Mouse (Mus musculus) embryonic stem cell, embryonic (primary cell): ENCODE measurements at regions not wholly inside any gene's neighbourhood (a gene's known extent, or its start where the extent isn't known, plus 50 kb on each side); places are given as distances from the start of the nearest gene placed in this dataset.

ENCODE experiments used
- CTCF ChIA-PET, 4 experiments: fragments of 300-600 bp in 2 of 4; fragments of 350-600 bp in 2 of 4; sonication (Branson Sonifier 250); formaldehyde crosslinking; loops; one replicate each; lab custom pipeline; 2022; ENCODE audit warnings: inconsistent platforms in 2 of 4; lab: Charles Lee
- POLR2A ChIA-PET, 4 experiments: fragments of 300-600 bp in 2 of 4; fragments of 350-600 bp in 2 of 4; sonication (Branson Sonifier 250); formaldehyde crosslinking; loops; one replicate each; lab custom pipeline; 2022; ENCODE audit warnings: antibody characterized with exemption in 4 of 4, inconsistent platforms in 1 of 4; lab: Charles Lee

GRCm38 (mm10) chr5:44416844-44417589, 190.6 kb upstream of the Tapt1 start:
- POLR2A ChIA-PET, result no interaction called here
- CTCF ChIA-PET, result interaction anchor here in 1 of 4 experiments (0.6 kb wide), 1 partner anchor 263 kb away, joined by 3 read pairs; no protein-coding TSS in a partner anchor

- CTCF ChIA-PET, result no interaction called here
Measured at GRCm38 (mm10) chr5:44414441-44414840, 188.0 kb upstream of the Tapt1 start.

GRCm38 (mm10) chr5:44403300-44403699, 176.9 kb upstream of the Tapt1 start:
- POLR2A ChIA-PET, result no interaction called here

More at GRCm38 (mm10) chr5:44414441-44414840, 188.0 kb upstream of the Tapt1 start:
- POLR2A ChIA-PET, result no interaction called here

GRCm38 (mm10) chr5:44400573-44401332, 174.3 kb upstream of the Tapt1 start:
- POLR2A ChIA-PET, result interaction anchor here in 1 of 4 experiments (0.6 to 0.7 kb wide), 2 partner anchors 84 to 408 kb away, joined by 3 read pairs; no protein-coding TSS in a partner anchor
- CTCF ChIA-PET, result interaction anchor here in 1 of 4 experiments (0.7 kb wide), 1 partner anchor 878 kb away, joined by 12 read pairs; no protein-coding TSS in a partner anchor

More at GRCm38 (mm10) chr5:44403300-44403699, 176.9 kb upstream of the Tapt1 start:
- CTCF ChIA-PET, result interaction anchor here in 2 of 4 experiments (0.5 kb wide), 2 partner anchors 59 to 413 kb away, joined by 3 to 4 read pairs; no protein-coding TSS in a partner anchor

GRCm38 (mm10) chr5:44387237-44387810, 160.9 kb upstream of the Tapt1 start:
- POLR2A ChIA-PET, result interaction anchor here in 1 of 4 experiments (1.6 kb wide), 1 partner anchor 15 kb away, joined by 3 read pairs; no protein-coding TSS in a partner anchor

GRCm38 (mm10) chr5:44386176-44386575, 159.8 kb upstream of the Tapt1 start:
- POLR2A ChIA-PET, result interaction anchor here in 1 of 4 experiments (1.6 kb wide), 1 partner anchor 14 kb away, joined by 3 read pairs; no protein-coding TSS in a partner anchor
- CTCF ChIA-PET, result no interaction called here

More at GRCm38 (mm10) chr5:44387237-44387810, 160.9 kb upstream of the Tapt1 start:
- CTCF ChIA-PET, result no interaction called here

GRCm38 (mm10) chr5:44383049-44383448, 156.6 kb upstream of the Tapt1 start:
- POLR2A ChIA-PET, result no interaction called here
- CTCF ChIA-PET, result no interaction called here

- ChIA-PET POLR2A (no interaction called here), CTCF (no interaction called here)
Measured at GRCm38 (mm10) chr5:44370006-44370405, 143.6 kb upstream of the Tapt1 start.

- ChIA-PET POLR2A (no interaction called here), CTCF (interaction anchor here in 1 of 4 experiments (0.7 kb wide), 1 partner anchor 511 kb away, joined by 4 read pairs; no protein-coding TSS in a partner anchor)
Measured at GRCm38 (mm10) chr5:44352324-44352723, 125.9 kb upstream of the Tapt1 start.

- POLR2A ChIA-PET, result no interaction called here
- CTCF ChIA-PET, result no interaction called here
Measured at GRCm38 (mm10) chr5:44341457-44342014, 115.1 kb upstream of the Tapt1 start.

- CTCF ChIA-PET, result no interaction called here
Measured at GRCm38 (mm10) chr5:44338662-44339061, 112.2 kb upstream of the Tapt1 start.

GRCm38 (mm10) chr5:44335756-44336155, 109.3 kb upstream of the Tapt1 start:
- ChIA-PET POLR2A (no interaction called here), CTCF (no interaction called here)

More at GRCm38 (mm10) chr5:44338662-44339061, 112.2 kb upstream of the Tapt1 start:
- POLR2A ChIA-PET, result no interaction called here

GRCm38 (mm10) chr5:44319626-44320025, 93.2 kb upstream of the Tapt1 start:
- POLR2A ChIA-PET, result no interaction called here

GRCm38 (mm10) chr5:44306769-44307557, 80.5 kb upstream of the Tapt1 start:
- POLR2A ChIA-PET, result no interaction called here
- CTCF ChIA-PET, result interaction anchor here in 2 of 4 experiments (0.5 to 0.6 kb wide), 2 partner anchors 8 to 634 kb away, joined by 3 read pairs; no protein-coding TSS in a partner anchor

More at GRCm38 (mm10) chr5:44319626-44320025, 93.2 kb upstream of the Tapt1 start:
- CTCF ChIA-PET, result no interaction called here

- ChIA-PET POLR2A (no interaction called here), CTCF (interaction anchor here in 3 of 4 experiments (0.5 to 0.9 kb wide), 6 partner anchors 19 to 1118 kb away, joined by 3 to 6 read pairs (median 3); no protein-coding TSS in a partner anchor)
Measured at GRCm38 (mm10) chr5:44303886-44304855, 77.7 kb upstream of the Tapt1 start.

- POLR2A ChIA-PET, result no interaction called here
- CTCF ChIA-PET, result interaction anchor here in 3 of 4 experiments (0.6 to 1.0 kb wide), 5 partner anchors 47 to 1250 kb away, joined by 3 to 12 read pairs (median 3); no protein-coding TSS in a partner anchor
Measured at GRCm38 (mm10) chr5:44284384-44284783, 58.0 kb upstream of the Tapt1 start.
